Mouse (Mus musculus): ENCODE measurements around the gene Adgrv1.

The Adgrv1 gene

GRCm38 (mm10) chr13:81239427-81239826 lies 393.5 kb downstream of the Adgrv1 start:
- DNase-seq (ENCODE audit: low spot score) = no peak

- DNase-seq (ENCODE audit: low spot score) = no peak
These were observed 394.1 kb downstream of the Adgrv1 start for GRCm38 (mm10) chr13:81238855-81239254.

GRCm38 (mm10) chr13:81237947-81238346 lies 395.0 kb downstream of the Adgrv1 start:
- no peak for DNase-seq (ENCODE audit: low spot score)

- no peak for DNase-seq (ENCODE audit: low spot score)
These were observed 396.1 kb downstream of the Adgrv1 start for GRCm38 (mm10) chr13:81236758-81237395.

GRCm38 (mm10) chr13:81234031-81234430 lies 398.9 kb downstream of the Adgrv1 start:
- DNase-seq (ENCODE audit: low spot score) = no peak

GRCm38 (mm10) chr13:81232839-81233238 lies 400.1 kb downstream of the Adgrv1 start:
- no peak for DNase-seq (ENCODE audit: low spot score)

- no peak for DNase-seq (ENCODE audit: low spot score)
These were observed 402.8 kb downstream of the Adgrv1 start for GRCm38 (mm10) chr13:81230161-81230560.

GRCm38 (mm10) chr13:81223768-81224167 lies 409.2 kb downstream of the Adgrv1 start:
- no peak for DNase-seq (ENCODE audit: low spot score)

- DNase-seq (ENCODE audit: low spot score) = no peak
These were observed 410.6 kb downstream of the Adgrv1 start for GRCm38 (mm10) chr13:81222377-81222776.

- DNase-seq (ENCODE audit: low spot score) = no peak
These were observed 421.5 kb downstream of the Adgrv1 start for GRCm38 (mm10) chr13:81211436-81211835.

GRCm38 (mm10) chr13:81210516-81210915 lies 422.4 kb downstream of the Adgrv1 start:
- DNase-seq (ENCODE audit: low spot score) = no peak

GRCm38 (mm10) chr13:81209815-81210214 lies 423.1 kb downstream of the Adgrv1 start:
- no peak for DNase-seq (ENCODE audit: low spot score)

- no peak for DNase-seq (ENCODE audit: low spot score)
These were observed 424.8 kb downstream of the Adgrv1 start for GRCm38 (mm10) chr13:81208106-81208613.

GRCm38 (mm10) chr13:81181966-81182908 lies 450.7 kb downstream of the Adgrv1 start:
- no peak for DNase-seq (ENCODE audit: low spot score)

- no peak for DNase-seq (ENCODE audit: low spot score)
These were observed 451.5 kb downstream of the Adgrv1 start for GRCm38 (mm10) chr13:81181459-81181858.

GRCm38 (mm10) chr13:81176820-81177219 lies 456.1 kb downstream of the Adgrv1 start:
- DNase-seq (ENCODE audit: low spot score) = no peak

- DNase-seq (ENCODE audit: low spot score) = no peak
These were observed 456.9 kb downstream of the Adgrv1 start for GRCm38 (mm10) chr13:81176071-81176470.

- DNase-seq (ENCODE audit: low spot score) = no peak
These were observed 461.8 kb downstream of the Adgrv1 start for GRCm38 (mm10) chr13:81171115-81171514.

- DNase-seq (ENCODE audit: low spot score) = no peak
These were observed 465.5 kb downstream of the Adgrv1 start for GRCm38 (mm10) chr13:81167450-81167849.

GRCm38 (mm10) chr13:81159808-81160207 lies 473.1 kb downstream of the Adgrv1 start:
- no peak for DNase-seq (ENCODE audit: low spot score)

- no peak for DNase-seq (ENCODE audit: low spot score)
These were observed 477.6 kb downstream of the Adgrv1 start for GRCm38 (mm10) chr13:81155322-81155721.

- DNase-seq (ENCODE audit: low spot score) = no peak
These were observed 488.5 kb downstream of the Adgrv1 start for GRCm38 (mm10) chr13:81144434-81144833.

GRCm38 (mm10) chr13:81142268-81142884 lies 490.6 kb downstream of the Adgrv1 start:
- no peak for DNase-seq (ENCODE audit: low spot score)
